Mouse (Mus musculus) liver, adult 10 weeks (tissue): ENCODE results near the gene Gm11114. TPM values are rescaled to one million over a fixed set of nuclear protein-coding genes. Genes with fewer than 3 reads are reported as not detected.

Source experiments
- polyA plus RNA-seq: library from polyadenylated mRNA; stranded (reverse); fragments of 350-450 nt; fragmentation: Illumina TruSeq; extraction: RNeasy Lipid Tissue Mini Kit (QIAGEN cat#74804); gene quantifications from one replicate; pipeline ENCODE4 v1.2.3, GENCODE M21; 2014; ENCODE audit warnings: low read depth, low replicate concordance

The Gm11114 gene
- not detected for polyA plus RNA-seq

DNA sequence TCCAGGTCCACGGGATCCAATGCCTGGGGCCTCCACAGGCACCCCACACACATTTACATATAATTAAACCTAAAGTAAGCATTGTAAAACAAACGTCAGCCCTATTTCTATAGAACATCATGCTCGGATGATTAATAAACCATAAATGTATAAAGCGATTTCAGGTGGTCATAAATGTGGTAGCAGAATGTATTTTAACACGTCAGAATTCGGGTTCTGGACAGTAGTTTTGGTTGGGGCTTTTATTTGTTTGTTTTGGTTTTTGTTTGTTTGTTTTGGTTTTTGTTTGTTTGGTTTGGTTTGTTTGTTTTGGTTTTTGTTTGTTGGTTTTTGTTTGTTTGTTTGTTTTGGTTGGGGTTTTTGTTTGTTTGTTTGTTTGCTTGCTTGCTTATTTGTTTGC, at the start of gene Gm11114:
Gene Gm11114 (plus strand): TSS at position 301 of the 400 bp plus-strand sequence.

DNA sequence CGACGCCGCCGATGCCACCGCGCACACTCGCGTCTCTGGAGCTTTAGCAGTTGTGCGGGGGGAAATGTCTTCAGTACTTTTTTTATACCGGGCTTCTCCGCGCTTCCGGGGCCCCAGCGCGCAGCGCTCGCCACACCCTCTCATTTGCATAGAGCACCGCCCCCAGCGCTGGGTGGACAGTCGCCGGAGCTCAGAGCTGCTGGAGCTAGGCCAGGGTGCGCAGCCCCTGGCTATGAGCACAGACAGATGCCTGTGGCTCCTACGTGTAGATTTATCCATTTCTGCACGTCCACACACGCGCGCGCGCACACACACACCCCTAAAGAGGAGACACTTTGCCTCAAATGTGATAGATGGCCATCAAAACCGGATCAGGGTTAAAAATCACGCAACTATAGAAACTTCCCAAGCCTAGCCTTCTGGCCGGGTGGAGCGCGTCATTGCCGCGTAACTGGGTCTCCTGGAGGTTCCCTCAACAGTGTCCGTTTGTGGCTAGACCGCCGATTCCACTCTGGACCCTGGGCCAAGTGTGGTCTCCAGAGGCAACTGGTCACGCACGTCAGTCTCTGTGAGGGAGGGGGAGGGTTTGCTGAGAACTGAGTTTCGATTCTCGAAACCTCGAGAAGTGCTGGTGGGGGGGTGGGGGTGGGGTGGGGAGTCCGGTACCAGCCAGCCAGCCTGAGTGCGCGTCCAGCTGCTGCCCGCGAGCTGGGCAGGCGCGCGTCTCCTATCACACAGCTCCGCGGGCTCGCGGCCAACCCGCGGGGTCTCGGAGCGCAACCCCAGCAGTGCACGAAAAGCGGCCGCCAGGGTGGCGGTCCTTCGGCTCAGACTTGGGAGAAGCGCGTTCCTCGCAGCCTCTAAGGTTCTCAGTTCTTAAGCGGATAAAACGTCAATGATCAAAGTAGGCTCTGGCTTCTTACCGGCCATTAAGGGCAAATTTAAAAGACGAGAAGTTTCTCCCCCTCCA, 15.0 kb downstream of the Gm11114 start, which contains the start of gene Tent5a:
Gene Tent5a (minus strand): TSS at position 107 of the 970 bp plus-strand sequence.

Other genes with a start within 250 kb of the Gm11114 start
- 10.5 TPM for gene Tent5a, start 14.6 kb downstream of the Gm11114 start, polyA plus RNA-seq